Mouse (Mus musculus) intestine, embryonic 14.5 days (tissue): ENCODE measurements around the gene Pttg1. TPM values are rescaled to one million over a fixed set of nuclear protein-coding genes. Genes with fewer than 3 reads are reported as not detected.

Experiments used
- ATAC-seq: fragments of 200-750 bp; cut with Nextera tagmentation; replicated peaks from 2 replicates; pipeline ENCODE4 v1.8.0; 2017; ENCODE audit warnings: low read depth, moderate number of reproducible peaks, moderate TSS enrichment, moderate library complexity; ENCODE audit not compliant: low FRiP score, low TSS enrichment
- DNase-seq: peaks from one replicate; pipeline ENCODE4 v3.0.0-alpha.2; 2018; ENCODE audit warnings: low spot score
- H3K27ac ChIP-seq: fragments of 300-500 bp; sonication (generic); 2 replicates; pipeline ENCODE4 v1.5.1; 2014; ENCODE audit warnings: low read depth, mild to moderate bottlenecking, control low read depth
- H3K27me3 ChIP-seq: fragments of 300-500 bp; sonication (generic); replicated peaks from 2 replicates; pipeline ENCODE4 v1.6.1; 2014; ENCODE audit warnings: low read length, control low read depth; ENCODE audit not compliant: control insufficient read depth, insufficient read depth
- H3K36me3 ChIP-seq: fragments of 300-500 bp; sonication (generic); 2 replicates; pipeline ENCODE4 v1.6.1; 2014; ENCODE audit warnings: low read length, control low read depth; ENCODE audit not compliant: control insufficient read depth, insufficient read depth
- H3K4me1 ChIP-seq: fragments of 300-500 bp; sonication (generic); replicated peaks from 2 replicates; pipeline ENCODE4 v1.6.1; 2014; ENCODE audit warnings: low read length, control low read depth, mixed read lengths; ENCODE audit not compliant: control insufficient read depth, insufficient read depth
- H3K4me2 ChIP-seq: fragments of 300-500 bp; sonication (generic); 2 replicates; pipeline ENCODE4 v1.6.1; 2014; ENCODE audit warnings: low read length
- H3K4me3 ChIP-seq: fragments of 300-500 bp; sonication (generic); 2 replicates; pipeline ENCODE4 v1.5.1; 2014; ENCODE audit warnings: low read depth, low read length, control low read depth, mixed read lengths
- H3K9ac ChIP-seq: fragments of 300-500 bp; sonication (generic); 2 replicates; pipeline ENCODE4 v1.6.1; 2014; ENCODE audit warnings: mild to moderate bottlenecking, low read length
- H3K9me3 ChIP-seq: fragments of 300-500 bp; sonication (generic); 2 replicates; pipeline ENCODE4 v1.6.1; 2016; ENCODE audit warnings: low read length, control low read depth; ENCODE audit not compliant: control insufficient read depth
- WGBS: fragments of 180-500 bp; shearing (Covaris S2); extraction: QIAGEN DNeasy Blood & Tissue Kit; methylation state at CpG from one replicate; pipeline ENCODE4 v1.1.7; 2014; 5-methylcytosine and 5-hydroxymethylcytosine counted together
- polyA plus RNA-seq: library from polyadenylated mRNA; unstranded; fragments of >200 nt; fragmentation: Nextera tagmentation; extraction: Ambion mirVana; gene quantifications from 2 replicates; pipeline ENCODE4 v1.2.1, GENCODE M21; 2014

The Pttg1 gene
- polyA plus RNA-seq, 1 experiment from 2014 or later: 70.7 TPM

DNA sequence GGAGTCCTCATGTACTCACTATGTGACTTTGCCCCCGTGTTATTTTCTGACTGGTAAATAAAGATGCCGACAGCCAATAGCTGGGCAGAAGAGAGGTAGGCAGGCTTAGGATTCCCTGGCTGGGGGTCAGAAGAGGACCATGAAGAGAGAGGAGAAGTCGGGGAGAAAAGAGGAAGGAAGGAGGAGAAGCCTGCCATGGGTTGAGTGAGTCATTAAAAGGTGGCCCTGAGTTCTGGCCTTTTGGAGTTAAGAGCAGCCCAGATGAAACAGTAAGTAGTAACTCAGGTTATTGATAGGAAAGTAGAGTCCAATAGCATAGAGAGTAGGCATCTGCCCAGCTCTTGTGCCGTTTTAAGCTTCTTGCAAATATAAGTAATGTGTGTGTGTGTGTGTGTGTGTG, 25.3 kb upstream of the Pttg1 start:
- Histone ChIP-seq H3K4me2 (no peak overlapping the region), H3K9me3 (no peaks in the 10 kb centered on the region), H3K27me3 (no peaks in the 10 kb centered on the region), H3K27ac (no peak overlapping the region), H3K4me3 (no peak overlapping the region), H3K9ac (no peak overlapping the region), H3K4me1 (no peaks in the 10 kb centered on the region), H3K36me3 (peaks cover 13% of the 10 kb centered on the region)
- 58% methylated on average over 4 of the region's 4 CpGs for WGBS
- ATAC-seq (no peak), DNase-seq (no peak)

- H3K27me3 ChIP-seq: no peaks in the 10 kb centered on the region
- 89% methylated on average over 2 of the region's 2 CpGs for WGBS
- no peak overlapping the region for H3K27ac ChIP-seq
- no peaks in the 10 kb centered on the region for H3K9me3 ChIP-seq
- H3K4me2 ChIP-seq: no peak overlapping the region
- no peak overlapping the region for H3K9ac ChIP-seq
- H3K4me3 ChIP-seq: no peak overlapping the region
- H3K4me1 ChIP-seq: no peaks in the 10 kb centered on the region
- ATAC-seq (no peak), DNase-seq (no peak)
- peaks cover 27% of the 10 kb centered on the region for H3K36me3 ChIP-seq
Measured at GRCm38 (mm10) chr11:43449916-43450315, 23.9 kb upstream of the Pttg1 start.

DNA sequence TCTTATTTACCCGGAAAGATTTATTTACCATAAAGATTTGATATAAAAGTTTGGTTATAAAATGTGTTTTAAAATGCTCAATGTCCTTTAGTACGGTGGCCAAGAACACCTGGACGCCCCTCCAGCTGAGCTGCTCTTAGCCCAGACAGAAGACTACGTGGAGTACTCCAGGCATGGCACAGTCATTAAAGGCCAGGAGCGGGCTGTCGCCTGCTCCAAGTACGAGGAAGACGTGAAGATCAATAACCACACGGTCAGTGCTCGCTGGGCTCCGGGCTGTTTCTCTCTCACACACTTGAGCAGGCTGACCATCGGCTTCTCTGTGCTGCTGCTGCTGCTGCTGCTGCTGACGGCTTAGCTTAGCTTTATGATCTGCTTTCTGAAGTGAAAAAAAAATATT, 17.1 kb upstream of the Pttg1 start:
- DNase-seq (no peak), ATAC-seq (no peak)
- 93% methylated on average over 13 of the region's 13 CpGs for WGBS
- Histone ChIP-seq H3K36me3 (peaks cover 92% of the 10 kb centered on the region), H3K27me3 (no peaks in the 10 kb centered on the region), H3K4me3 (no peak overlapping the region), H3K4me1 (no peaks in the 10 kb centered on the region), H3K9ac (no peak overlapping the region), H3K27ac (no peak overlapping the region), H3K9me3 (no peaks in the 10 kb centered on the region), H3K4me2 (no peak overlapping the region)

- no peaks in the 10 kb centered on the region for H3K27me3 ChIP-seq
- WGBS: 95% methylated on average over 10 of the region's 10 CpGs
- ATAC-seq (no peak), DNase-seq (peak; percentile 20)
- H3K9ac ChIP-seq: no peak overlapping the region
- no peaks in the 10 kb centered on the region for H3K9me3 ChIP-seq
- H3K36me3 ChIP-seq: peaks cover 87% of the 10 kb centered on the region
- H3K27ac ChIP-seq: no peak overlapping the region
- H3K4me3 ChIP-seq: no peak overlapping the region
- H3K4me2 ChIP-seq: no peak overlapping the region
- H3K4me1 ChIP-seq: no peaks in the 10 kb centered on the region
Measured at GRCm38 (mm10) chr11:43441121-43441520, 15.1 kb upstream of the Pttg1 start.

GRCm38 (mm10) chr11:43434024-43434407, 8.0 kb upstream of the Pttg1 start:
- Histone ChIP-seq H3K4me3 (peak overlapping the region; percentile 98), H3K27ac (no peak overlapping the region), H3K36me3 (peaks cover 19% of the 10 kb centered on the region), H3K4me1 (peaks cover 6% of the 10 kb centered on the region), H3K9ac (peak overlapping the region; percentile 75), H3K9me3 (no peaks in the 10 kb centered on the region), H3K27me3 (no peaks in the 10 kb centered on the region), H3K4me2 (peak overlapping the region; percentile 74)
- DNase-seq: no peak
- ATAC-seq: peak; percentile 51
- WGBS: under 1% methylated on average over 9 of the region's 9 CpGs

- H3K9me3 ChIP-seq: no peaks in the 10 kb centered on the region
- peak within 1 kb of the TSS; percentile 75 for H3K9ac ChIP-seq
- H3K4me2 ChIP-seq: peak within 1 kb of the TSS; percentile 74
- DNase-seq: peak; percentile 85
- 8% methylated on average over 38 of the region's 38 CpGs for WGBS
- peaks cover 6% of the 10 kb centered on the region for H3K4me1 ChIP-seq
- H3K4me3 ChIP-seq: peak within 1 kb of the TSS; percentile 98
- ATAC-seq: peak; percentile 85
- no peak within 1 kb of the TSS for H3K27ac ChIP-seq
- H3K27me3 ChIP-seq: no peaks in the 10 kb centered on the region
- peaks cover 13% of the 10 kb centered on the region for H3K36me3 ChIP-seq
Measured at GRCm38 (mm10) chr11:43433254-43434023, 7.4 kb upstream of the Pttg1 start, which contains the start of gene Slu7. Slu7 (plus strand) TSS chr11:43433744.

DNA sequence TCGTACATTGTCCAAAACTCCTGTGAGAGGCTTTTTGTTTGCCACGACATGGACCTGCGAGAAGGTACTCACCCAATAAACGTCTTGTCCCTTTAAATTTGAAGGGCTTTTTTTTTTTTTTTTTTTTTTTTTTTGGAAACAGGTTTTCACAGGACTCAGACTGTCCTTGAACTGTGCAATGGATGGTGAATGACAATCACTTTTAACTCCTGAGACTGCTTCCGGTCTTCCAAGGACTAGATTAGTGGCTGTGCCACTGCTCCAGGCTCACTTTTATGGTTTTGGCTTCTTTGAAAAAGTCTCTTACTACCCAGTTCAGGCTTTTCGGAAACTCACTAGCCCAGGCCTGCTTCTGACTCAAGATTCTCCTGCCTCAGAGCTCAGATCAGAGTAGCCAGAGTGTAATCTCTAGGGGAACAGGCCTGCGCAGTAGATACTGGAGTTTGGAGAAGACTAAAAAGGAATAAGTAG, 398 bp upstream of the Pttg1 start:
- Histone ChIP-seq H3K27ac (peak overlapping the region; percentile 64; the same call in 1 of the 2 replicates), H3K9me3 (no peaks in the 10 kb centered on the region), H3K9ac (peak overlapping the region; percentile 41; the same call in 1 of the 2 replicates), H3K36me3 (no peaks in the 10 kb centered on the region), H3K4me1 (peaks cover 10% of the 10 kb centered on the region; the same call in 1 of the 2 replicates), H3K27me3 (no peaks in the 10 kb centered on the region), H3K4me3 (peak overlapping the region; percentile 63), H3K4me2 (peak overlapping the region; percentile 55)
- ATAC-seq: peak; percentile 68
- WGBS: 19% methylated on average over 7 of the region's 7 CpGs
- DNase-seq: peak; percentile 55

GRCm38 (mm10) chr11:43425166-43425709, 813 bp downstream of the Pttg1 start:
- DNase-seq (peak; percentile 51), ATAC-seq (peak; percentile 50)
- Histone ChIP-seq H3K4me2 (peak overlapping the region; percentile 55), H3K4me1 (peaks cover 10% of the 10 kb centered on the region; the same call in 1 of the 2 replicates), H3K27me3 (no peaks in the 10 kb centered on the region), H3K9ac (no peak overlapping the region), H3K27ac (no peak overlapping the region), H3K9me3 (no peaks in the 10 kb centered on the region), H3K36me3 (0 out of 2 replicates have a peak, but pooled peaks cover 6% of the 10 kb centered on the region), H3K4me3 (peak overlapping the region; percentile 63)
- 83% methylated on average over 9 of the region's 9 CpGs for WGBS
